Mouse (Mus musculus) fibroblast of lung, adult 2 months (primary cell): ENCODE data around the gene Cd72.

Experiments used
- DNase-seq: peaks from one replicate; pipeline ENCODE4 v3.0.0-alpha.2; 2011; ENCODE audit warnings: low read depth

The Cd72 gene

GRCm38 (mm10) chr4:43478534-43478858 is 24.1 kb upstream of the Cd72 start:
- DNase-seq: no peak

- DNase-seq: peak; percentile 63
Observed at GRCm38 (mm10) chr4:43477857-43478533, 23.6 kb upstream of the Cd72 start.

GRCm38 (mm10) chr4:43476604-43477003 is 22.2 kb upstream of the Cd72 start:
- no peak for DNase-seq

- no peak for DNase-seq
Observed at GRCm38 (mm10) chr4:43473636-43474035, 19.2 kb upstream of the Cd72 start.

GRCm38 (mm10) chr4:43470301-43470700 is 15.9 kb upstream of the Cd72 start:
- no peak for DNase-seq

- no peak for DNase-seq
Observed at GRCm38 (mm10) chr4:43466872-43467271, 12.4 kb upstream of the Cd72 start.

- no peak for DNase-seq
Observed at GRCm38 (mm10) chr4:43465935-43466334, 11.5 kb upstream of the Cd72 start.

GRCm38 (mm10) chr4:43463102-43463501 is 8.7 kb upstream of the Cd72 start:
- DNase-seq: no peak

GRCm38 (mm10) chr4:43457124-43457523 is 2.7 kb upstream of the Cd72 start:
- DNase-seq: no peak

GRCm38 (mm10) chr4:43456470-43456869 is 2.0 kb upstream of the Cd72 start:
- no peak for DNase-seq

GRCm38 (mm10) chr4:43453413-43453812 is 1.0 kb downstream of the Cd72 start:
- no peak for DNase-seq

- DNase-seq: no peak
Observed at GRCm38 (mm10) chr4:43452315-43452714, 2.1 kb downstream of the Cd72 start.

GRCm38 (mm10) chr4:43448554-43448953 is 5.9 kb downstream of the Cd72 start:
- DNase-seq: no peak

- DNase-seq: no peak
Observed at GRCm38 (mm10) chr4:43447251-43447650, 7.2 kb downstream of the Cd72 start.

GRCm38 (mm10) chr4:43443511-43443910 is 10.9 kb downstream of the Cd72 start:
- no peak for DNase-seq

- no peak for DNase-seq
Observed at GRCm38 (mm10) chr4:43442456-43443361, 11.7 kb downstream of the Cd72 start.

GRCm38 (mm10) chr4:43442044-43442443 is 12.4 kb downstream of the Cd72 start:
- DNase-seq: peak; percentile 99

GRCm38 (mm10) chr4:43441639-43442038 is 12.8 kb downstream of the Cd72 start, which contains the start of gene Tesk1:
Tesk1 (plus strand) TSS chr4:43441939.
- DNase-seq: no peak

GRCm38 (mm10) chr4:43432832-43433231 is 21.6 kb downstream of the Cd72 start:
- no peak for DNase-seq

GRCm38 (mm10) chr4:43431690-43432089 is 22.7 kb downstream of the Cd72 start:
- DNase-seq: no peak

GRCm38 (mm10) chr4:43428946-43429345 is 25.5 kb downstream of the Cd72 start, which contains the start of gene Fam166b:
Fam166b (minus strand) TSS chr4:43429134.
- DNase-seq: no peak

GRCm38 (mm10) chr4:43428180-43428861 is 26.1 kb downstream of the Cd72 start:
- no peak for DNase-seq
